Mouse (Mus musculus) heart, adult 9 months (tissue): Measurements from ENCODE around the gene Vmn2r58.
"Not testable (repeated sequence)": the region's sequence is repeated elsewhere in the genome, so short reads cannot be mapped to it uniquely, and the experiment has no call there.

Experiments used
- DNase-seq, 2 experiments: peaks; one replicate each; pipeline ENCODE4 v3.0.0; 2022; ENCODE audit warnings: low spot score in 2 of 2

Gene Vmn2r58

GRCm38 (mm10) chr7:41872612-41873011 lies at the start of gene Vmn2r58:
Gene Vmn2r58, minus strand, starts transcription at chr7:41872712.
- DNase-seq, result not testable (repeated sequence)
